Mouse (Mus musculus) spleen, postnatal 10 days (tissue): ENCODE data around the gene Cggbp1.

Source experiments
- DNase-seq, 2 experiments: peaks; one replicate each; pipeline ENCODE4 v3.0.0; 2021 to 2022; ENCODE audit warnings: low spot score in 2 of 2

The Cggbp1 gene

DNA sequence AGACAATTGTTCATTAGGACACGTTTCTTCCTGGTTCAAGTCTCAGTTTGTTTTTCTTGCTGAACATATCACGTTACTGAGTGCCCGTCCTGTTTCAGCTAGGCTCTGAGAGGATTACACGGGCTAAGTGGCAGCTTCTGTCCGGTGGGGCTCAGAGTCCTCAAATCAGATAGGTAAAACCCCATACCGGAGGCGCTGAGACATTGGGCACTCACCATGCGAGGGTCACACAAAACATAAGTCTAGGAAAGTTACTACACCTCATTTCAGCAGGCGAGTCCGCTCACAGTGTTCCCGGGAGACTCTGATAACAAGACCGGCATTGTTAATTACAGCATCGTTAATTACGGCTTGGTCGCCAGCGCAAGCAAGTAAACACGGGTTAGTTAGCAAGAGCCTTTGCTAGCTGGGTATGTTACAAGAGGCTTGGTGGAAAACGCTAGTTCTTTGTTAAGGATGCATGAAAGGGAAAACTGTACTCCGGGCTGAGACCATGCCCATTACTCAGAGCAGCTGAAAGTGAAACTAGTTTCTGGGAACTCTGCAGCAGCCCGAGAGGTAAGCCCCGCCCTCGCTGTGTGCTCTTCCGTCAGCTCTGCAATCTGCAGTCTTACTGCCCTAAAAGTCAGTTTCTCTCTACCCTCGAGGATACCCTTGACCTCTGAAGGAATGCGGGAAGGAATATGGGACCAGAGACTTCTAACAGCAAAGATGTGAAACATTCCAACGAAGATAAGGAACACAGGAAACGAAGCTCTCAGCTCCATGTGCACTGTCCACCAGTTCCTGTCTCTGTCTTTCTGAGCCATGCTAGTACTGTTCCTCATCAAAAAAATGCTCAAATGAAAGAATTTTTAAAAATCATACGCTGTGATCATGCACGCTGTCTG lies 21.9 kb downstream of the Cggbp1 start:
- DNase-seq = peak; percentile 71 to 79

- DNase-seq = no peak
Observed at GRCm38 (mm10) chr16:64875384-64875783, 23.6 kb downstream of the Cggbp1 start.

DNA sequence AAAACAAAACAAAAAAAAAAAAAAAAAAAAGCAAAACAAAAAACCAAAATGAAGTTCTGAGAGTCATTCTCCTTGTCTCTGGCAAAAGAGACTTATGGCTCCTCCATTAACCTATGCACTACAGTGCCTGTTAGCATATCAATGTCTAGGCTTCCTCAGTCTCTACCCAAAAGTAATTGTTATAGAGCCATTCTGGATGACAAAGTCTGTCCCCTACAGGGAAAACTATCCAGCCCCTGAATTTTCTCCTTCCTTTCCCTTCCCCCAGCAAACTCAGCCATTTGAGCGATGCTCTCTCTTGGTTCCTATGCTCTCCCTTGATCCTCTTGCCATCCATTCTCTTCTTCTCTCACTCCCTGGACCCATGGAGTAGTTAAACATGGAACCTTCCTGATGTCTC lies 24.0 kb downstream of the Cggbp1 start:
- no peak for DNase-seq

- no peak for DNase-seq
Observed at GRCm38 (mm10) chr16:64876631-64877265, 25.0 kb downstream of the Cggbp1 start.

- DNase-seq = no peak
Observed at GRCm38 (mm10) chr16:64877314-64877713, 25.5 kb downstream of the Cggbp1 start.

GRCm38 (mm10) chr16:64878611-64879132 lies 26.9 kb downstream of the Cggbp1 start:
- DNase-seq = no peak

- DNase-seq = no peak
Observed at GRCm38 (mm10) chr16:64879735-64880134, 27.9 kb downstream of the Cggbp1 start.

DNA sequence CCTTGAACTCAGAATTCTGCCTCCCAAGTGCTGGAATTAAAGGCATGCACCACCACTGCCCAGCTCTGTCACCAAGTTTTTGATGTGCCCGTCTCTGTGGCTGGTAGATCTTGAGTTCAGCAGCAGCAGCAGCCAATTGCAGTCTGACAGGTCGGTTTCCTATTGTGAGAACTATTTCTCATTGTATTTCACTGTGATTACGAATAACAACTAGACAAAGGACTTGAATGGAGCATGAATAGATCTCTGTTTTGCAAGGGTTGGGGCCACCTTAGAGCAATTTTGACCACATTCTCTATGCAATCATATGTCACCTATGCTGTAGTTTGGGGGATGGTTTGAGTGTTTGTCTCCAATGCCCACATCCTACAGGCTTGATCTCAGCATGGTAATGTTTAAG lies 29.2 kb downstream of the Cggbp1 start:
- DNase-seq = no peak

DNA sequence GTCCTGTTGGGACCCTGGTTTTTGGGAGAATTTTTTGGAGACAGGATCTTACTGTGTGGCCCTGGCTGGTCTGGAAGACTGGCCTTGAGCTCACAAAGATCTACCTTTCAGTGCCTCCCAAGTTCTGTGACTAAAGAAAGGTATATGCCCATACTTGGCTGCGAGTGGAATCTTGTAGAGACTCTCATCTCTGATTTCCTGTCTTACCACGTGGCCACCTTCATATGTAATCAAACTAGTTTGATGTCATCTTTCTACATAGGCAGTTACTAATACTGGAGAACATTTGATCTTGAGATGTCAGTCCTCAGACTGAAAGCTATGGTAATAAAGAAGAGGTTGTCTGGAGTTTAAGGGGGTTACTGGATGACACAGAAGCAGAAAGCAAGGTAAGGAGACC lies 29.6 kb downstream of the Cggbp1 start:
- DNase-seq = no peak

- no peak for DNase-seq
Observed at GRCm38 (mm10) chr16:64883896-64884295, 32.1 kb downstream of the Cggbp1 start.

DNA sequence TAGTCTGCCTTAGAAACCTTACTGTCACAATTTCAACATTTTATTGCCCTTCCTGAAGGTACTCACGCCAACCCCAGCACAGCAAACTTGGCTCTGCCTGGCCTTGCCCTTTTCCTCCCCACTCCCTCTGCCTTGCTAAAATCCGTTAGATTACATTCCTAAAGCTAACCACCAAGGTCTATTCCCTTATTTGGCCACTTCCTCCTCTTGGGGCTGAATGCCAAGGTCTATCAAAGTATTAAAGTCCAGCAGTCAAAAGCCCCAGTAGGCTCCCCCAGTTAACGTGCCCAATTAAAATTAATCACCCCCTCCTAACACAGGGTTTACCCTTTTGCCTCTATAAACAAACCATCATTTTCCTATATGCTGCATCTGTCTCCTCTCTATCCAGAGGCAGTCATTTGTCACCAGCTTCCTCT lies 32.6 kb downstream of the Cggbp1 start:
- DNase-seq = no peak

GRCm38 (mm10) chr16:64885142-64885541 lies 33.3 kb downstream of the Cggbp1 start:
- no peak for DNase-seq

- no peak for DNase-seq
Observed at GRCm38 (mm10) chr16:64885547-64885946, 33.8 kb downstream of the Cggbp1 start.

DNA sequence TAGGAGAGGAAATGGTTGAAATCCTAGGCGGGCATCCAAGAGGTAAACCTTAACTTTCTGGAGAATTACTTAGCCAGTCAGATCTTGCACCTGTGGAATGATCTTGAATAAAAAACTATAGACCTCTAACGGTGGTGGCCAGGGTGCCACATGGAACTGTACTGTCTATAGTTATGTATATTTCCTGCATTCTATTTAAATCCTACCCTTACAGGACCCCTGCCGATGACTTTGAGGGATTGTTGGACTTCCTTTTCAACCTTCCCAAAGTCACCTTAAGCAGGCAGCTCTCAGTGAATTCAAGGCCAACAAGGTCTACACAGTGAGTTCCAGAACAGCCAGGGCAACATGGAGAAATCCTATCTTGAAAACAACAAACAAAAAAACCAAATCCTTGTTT lies 37.7 kb downstream of the Cggbp1 start:
- DNase-seq = no peak

DNA sequence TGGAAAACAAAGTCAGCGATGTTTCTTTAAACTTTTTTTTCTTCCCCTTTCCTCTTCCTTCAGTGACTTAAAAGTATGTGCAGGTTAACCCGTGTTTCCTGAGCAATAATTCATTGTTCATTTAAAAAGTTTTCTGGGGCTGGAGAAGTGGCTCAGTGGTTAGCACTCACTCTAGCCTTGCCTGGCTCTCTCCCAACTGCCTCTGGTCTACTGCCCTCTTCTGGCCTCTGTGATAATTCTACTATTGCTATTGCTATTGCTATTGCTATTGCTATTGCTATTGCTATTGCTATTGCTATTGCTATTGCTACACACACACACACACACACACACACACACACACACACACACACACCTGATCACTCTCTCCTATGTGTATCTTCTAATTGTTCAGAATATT lies 47.3 kb downstream of the Cggbp1 start:
- DNase-seq = peak in 1 of 2 experiments; percentile 35

DNA sequence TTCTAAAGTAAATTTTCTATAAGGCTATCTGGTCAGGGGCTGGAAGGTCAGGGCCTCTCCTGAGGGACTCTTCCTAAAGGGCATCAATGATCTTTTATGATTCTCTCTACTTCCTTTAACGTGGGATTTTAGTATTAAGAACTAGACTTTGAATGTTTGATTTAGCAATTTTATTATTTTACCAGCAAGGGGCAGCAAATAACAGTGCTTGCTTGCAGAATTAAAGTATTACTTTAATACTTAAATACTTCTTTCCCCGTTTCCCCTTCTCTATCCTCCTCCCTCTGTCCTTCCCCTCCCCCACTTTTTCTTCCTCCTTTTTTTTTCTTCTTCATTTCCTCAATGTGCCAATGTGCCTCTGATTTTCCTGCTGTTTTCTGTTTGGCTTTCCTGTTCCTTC lies 51.5 kb downstream of the Cggbp1 start:
- no peak for DNase-seq

- DNase-seq = no peak
Observed at GRCm38 (mm10) chr16:64907112-64907511, 55.3 kb downstream of the Cggbp1 start.

DNA sequence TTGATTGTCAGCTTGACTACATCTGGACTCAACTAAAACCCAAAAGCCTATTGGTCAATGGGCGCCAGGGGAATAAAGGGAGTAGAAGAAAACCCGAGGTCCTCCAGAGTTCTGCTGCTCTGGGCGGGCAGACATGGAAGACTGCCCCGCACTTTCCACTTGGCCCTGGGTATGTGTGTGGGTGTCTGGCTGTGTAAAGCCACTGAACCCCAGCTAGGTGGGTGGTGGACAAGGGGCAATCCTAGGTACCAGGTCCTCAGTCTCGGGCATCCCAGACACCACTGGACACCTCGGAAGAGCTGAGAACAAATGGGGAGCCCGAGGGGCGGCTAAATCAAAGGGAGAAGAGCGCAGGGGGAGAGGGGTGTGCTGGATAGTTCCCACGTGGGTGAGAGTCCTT lies 57.0 kb downstream of the Cggbp1 start:
- no peak for DNase-seq
